Mouse (Mus musculus): Measurements from ENCODE around the gene Pdrg1.

DNA sequence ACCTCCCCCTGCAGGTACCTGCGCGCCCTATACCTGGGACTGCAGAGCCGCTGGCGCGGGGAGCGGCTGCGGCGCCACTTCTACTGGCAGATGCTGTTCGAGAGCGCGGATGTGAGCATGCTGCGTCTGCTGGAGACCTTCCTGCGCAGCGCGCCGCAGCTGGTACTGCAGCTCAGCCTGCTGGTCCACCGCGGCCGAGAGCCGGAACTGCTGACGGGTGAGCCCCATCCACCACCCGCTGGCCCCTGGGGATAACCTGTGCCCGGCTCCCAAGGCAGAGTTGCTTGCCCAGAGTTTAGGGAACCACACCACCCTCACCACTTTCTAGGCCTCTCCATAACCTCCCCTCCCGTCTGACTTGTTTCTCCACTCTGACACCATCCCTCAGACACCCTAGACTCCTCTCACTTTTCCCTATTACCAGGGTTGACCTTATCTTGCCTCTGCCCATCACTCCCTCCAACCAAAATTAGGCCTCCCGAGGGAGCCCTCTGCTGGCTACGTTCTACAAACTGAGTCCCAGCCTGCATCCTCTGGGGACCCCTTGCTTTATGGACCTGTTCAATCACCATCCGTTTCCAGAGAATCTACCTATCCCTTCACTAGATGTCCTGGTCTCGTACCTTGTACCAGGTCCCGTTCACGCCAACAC, 37.6 kb upstream of the Pdrg1 start:
- TF ChIP-seq HCFC1 (IDR thresholded peaks at IDR 0.05; ENCODE audit: borderline replicate concordance, insufficient read depth, low read length) (no peak), ZNF384 (IDR thresholded peaks at IDR 0.05; ENCODE audit: low read depth, low read length) (no peak)
